Mouse (Mus musculus) retina, embryonic 14.5 days (tissue): ENCODE data around the gene Tmem119.
A peak's percentile ranks its signal among the peaks of the same experiment; 100 is the strongest.

Experiments used
- DNase-seq: peaks from one replicate; pipeline ENCODE4 v3.0.0-alpha.2; 2015; ENCODE audit warnings: low spot score

The Tmem119 gene

DNA sequence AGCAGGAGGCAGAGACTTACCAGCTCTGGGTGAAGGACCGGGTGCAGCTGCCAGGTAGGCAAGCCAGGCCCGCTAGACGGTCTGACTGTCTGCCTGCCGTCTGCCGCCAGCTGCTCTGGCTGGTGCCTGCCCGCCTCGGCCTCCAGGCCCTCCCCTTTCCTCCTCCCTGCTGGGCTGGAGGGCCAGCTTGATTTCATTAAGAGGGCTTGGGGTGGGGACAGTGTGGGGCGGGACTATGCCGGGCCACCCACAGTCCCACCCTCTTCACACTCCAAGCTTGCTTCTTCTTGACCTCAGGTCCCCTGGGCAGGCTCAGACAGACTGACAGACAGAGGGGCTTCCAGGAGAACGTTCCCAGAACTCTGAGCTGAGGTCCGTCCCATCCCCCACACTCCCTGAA lies at the start of gene Tmem119:
TSS of gene Tmem119 (minus strand) at position 237 of the 400 bp plus-strand sequence.
- DNase-seq = peak; percentile 72

- DNase-seq = no peak
Observed at GRCm38 (mm10) chr5:113847636-113848035, 47.3 kb upstream of the Tmem119 start.

DNA sequence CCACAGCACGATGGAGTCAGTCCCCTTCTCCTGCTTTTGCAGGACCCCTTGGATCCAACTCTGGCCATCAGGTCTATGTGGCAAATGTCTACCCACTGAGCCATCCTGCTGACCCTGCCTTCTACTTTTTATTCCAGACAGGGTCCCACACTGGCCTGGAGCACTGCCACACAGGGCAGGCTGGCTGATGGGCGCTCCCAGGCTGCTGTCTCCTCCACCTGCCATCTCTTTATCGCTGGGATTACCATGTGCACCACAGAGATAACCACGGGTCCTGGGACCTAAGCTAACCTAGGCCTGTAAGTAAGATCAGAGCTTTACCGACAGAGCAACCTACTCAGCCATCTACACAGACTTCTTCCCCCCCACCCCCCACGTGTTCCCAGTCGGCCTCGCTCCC lies 46.3 kb upstream of the Tmem119 start:
- no peak for DNase-seq

- no peak for DNase-seq
Observed at GRCm38 (mm10) chr5:113845627-113846026, 45.3 kb upstream of the Tmem119 start.

- peak; percentile 72 for DNase-seq
Observed at GRCm38 (mm10) chr5:113844721-113845120, 44.4 kb upstream of the Tmem119 start.

GRCm38 (mm10) chr5:113844106-113844505 lies 43.8 kb upstream of the Tmem119 start:
- DNase-seq = no peak

- no peak for DNase-seq
Observed at GRCm38 (mm10) chr5:113842906-113843305, 42.6 kb upstream of the Tmem119 start.

GRCm38 (mm10) chr5:113842244-113842643 lies 41.9 kb upstream of the Tmem119 start:
- DNase-seq = no peak

DNA sequence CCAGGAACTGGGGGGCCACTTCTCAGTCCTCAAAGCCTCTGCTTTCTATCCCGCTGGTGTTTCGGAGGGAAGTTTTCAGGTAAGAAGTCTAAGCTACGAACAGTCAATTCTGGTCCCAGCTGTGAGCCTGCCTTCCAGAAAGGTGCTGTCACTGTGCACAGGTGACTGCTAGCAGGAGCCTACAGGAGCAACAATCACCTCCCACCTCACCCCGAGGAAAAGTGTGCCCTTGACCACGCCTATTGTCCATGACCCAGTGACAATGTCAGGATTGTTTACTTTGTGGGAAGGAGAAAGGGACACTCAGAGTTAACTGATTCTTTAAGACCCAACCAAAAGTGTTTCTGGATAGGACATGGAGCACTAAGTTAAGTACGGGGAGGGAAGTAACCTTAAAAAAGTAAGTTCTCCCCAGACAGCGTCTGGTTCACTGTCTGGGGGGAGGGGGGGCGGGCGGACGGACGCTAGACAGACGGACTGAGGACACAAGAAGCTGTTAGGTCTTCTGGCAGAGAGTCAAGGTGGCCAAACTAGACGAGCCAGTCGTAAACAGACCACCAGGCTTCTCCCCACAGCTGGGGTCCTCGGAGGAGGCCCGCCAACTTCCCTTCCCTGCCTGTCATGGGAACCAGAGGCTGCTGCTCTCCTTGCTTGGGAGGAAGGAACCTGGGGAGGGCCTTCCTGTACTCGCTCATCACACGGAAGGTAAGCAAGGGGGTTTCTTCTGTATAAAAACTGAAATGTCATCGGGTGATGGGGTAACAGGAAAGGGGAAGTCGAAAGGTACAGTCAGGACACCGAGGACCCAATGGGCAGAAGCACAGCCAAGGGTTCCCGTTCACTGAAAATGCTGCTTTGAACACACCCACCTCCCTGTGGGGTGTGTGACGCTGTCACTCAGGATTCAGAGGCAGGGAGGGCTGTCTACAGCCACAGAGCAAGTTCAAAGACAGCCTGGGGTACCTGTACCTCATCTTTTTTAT lies 41.2 kb upstream of the Tmem119 start:
- no peak for DNase-seq

GRCm38 (mm10) chr5:113840443-113840842 lies 40.1 kb upstream of the Tmem119 start:
- DNase-seq = no peak

DNA sequence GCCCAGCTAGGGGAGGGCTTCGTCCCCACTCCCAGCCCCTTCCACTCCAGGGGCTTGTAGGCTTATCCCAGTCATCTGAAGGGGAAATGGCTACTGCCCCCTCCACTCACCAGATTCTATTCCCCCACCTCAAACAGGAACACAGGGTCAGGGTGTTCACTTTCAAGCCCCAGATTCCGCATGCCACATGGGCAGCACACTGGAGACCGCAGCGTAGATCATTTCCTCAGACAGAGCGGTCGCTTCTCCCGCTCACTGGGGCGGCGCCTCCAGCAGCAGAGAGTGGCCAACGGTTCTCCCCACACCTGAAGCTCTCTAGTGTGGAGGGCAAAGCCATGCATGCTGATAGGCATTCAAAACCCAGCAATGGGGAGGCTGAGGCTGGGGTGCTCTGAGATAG lies 36.6 kb upstream of the Tmem119 start:
- no peak for DNase-seq

DNA sequence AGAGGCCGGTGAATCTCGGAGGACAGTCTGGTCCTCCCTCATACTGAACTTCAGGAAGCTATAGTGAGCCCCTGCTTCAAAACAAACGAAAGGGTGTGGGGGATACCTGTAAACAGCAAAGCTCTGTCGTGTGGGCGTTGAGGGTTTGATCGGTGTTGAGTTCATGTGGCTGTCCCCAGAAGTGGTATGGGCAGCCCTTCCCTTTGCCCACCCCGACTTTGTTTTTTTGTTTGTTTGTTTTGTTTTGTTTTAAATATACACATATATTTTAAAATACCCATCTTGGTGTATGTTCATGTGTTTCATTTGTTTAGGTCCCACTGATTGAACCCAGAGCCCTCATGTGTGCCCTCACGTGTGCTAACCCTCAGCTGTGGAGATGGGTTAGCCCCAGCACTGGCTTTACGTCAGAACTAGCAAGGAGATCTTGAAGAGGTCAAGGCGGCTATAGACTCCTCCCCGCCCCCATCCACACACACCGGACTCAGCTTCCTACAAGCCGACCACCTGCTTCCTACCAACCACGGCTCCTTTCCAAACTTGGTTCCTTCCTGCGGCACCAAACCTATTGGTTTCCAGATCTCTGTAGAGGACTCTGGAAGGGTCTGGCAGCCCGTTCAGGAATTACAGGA lies 33.1 kb upstream of the Tmem119 start:
- no peak for DNase-seq

GRCm38 (mm10) chr5:113832490-113832901 lies 32.2 kb upstream of the Tmem119 start, which contains the start of gene Selplg:
Selplg (minus strand) TSS chr5:113832644.
- no peak for DNase-seq

- no peak for DNase-seq
Observed at GRCm38 (mm10) chr5:113831741-113832140, 31.4 kb upstream of the Tmem119 start.

GRCm38 (mm10) chr5:113830796-113831195 lies 30.5 kb upstream of the Tmem119 start:
- no peak for DNase-seq

GRCm38 (mm10) chr5:113830292-113830643 lies 30.0 kb upstream of the Tmem119 start:
- DNase-seq = no peak

GRCm38 (mm10) chr5:113829566-113830291 lies 29.4 kb upstream of the Tmem119 start:
- DNase-seq = no peak

- DNase-seq = no peak
Observed at GRCm38 (mm10) chr5:113828481-113828880, 28.2 kb upstream of the Tmem119 start.

DNA sequence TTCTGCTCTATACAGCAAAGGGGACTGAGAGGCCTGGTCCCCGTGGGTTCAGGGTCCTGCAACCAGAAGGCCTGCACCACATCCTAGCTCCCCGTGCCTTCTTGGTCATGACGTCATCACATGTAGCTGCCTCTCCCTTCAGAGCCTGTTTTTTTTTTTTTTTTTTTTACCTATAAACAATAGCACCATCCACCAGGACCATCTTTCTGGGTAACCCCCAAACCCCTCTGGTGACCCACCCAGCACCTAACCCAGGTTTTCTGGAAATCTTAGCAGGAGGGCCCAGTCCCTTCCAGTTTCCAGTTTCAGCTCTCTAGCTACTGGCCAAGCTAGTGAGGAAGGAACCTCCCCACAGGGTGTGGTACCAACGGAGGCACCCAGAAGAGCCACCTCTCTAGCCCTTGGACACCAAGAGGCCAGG lies 27.7 kb upstream of the Tmem119 start:
- DNase-seq = no peak

DNA sequence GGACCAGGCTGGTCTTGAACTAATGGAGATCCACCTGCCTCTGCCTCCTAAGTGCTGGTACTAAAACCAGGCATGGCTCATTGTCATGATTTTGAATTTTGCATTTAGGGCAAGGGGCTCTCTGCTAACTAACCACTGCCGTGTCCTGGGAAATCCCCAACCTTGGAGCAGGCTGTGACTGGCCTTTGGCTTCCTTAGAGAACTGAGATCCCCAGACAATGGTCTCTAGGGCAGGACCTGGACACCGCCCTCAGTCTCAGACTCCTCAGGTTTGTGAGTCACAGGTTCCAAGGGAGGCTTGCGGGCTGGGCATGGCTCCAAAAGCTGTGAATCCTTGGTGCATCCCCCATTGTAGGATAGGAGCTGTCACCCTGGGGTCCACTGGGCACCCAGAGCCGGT lies 26.3 kb upstream of the Tmem119 start:
- DNase-seq = no peak

- no peak for DNase-seq
Observed at GRCm38 (mm10) chr5:113825558-113825957, 25.2 kb upstream of the Tmem119 start.

DNA sequence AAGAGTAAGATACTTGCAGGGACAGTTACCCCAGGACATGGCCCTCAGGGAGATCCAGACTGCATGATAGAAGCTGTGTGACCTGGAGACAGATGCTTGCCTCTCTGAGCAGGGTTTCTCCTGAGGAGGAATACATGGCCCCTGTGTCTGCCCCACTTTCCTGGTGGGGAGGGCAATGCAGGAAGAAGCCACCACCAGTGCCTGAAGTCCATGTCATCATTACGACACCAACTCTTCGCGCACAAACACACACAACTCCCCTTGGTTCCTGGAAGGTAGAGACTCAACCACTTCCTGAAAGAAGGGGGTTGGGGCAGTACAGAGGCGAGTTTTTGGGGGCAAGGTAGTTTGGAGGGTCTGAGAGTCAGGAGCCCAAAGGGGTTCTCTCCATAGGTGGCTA lies 23.9 kb upstream of the Tmem119 start:
- no peak for DNase-seq

GRCm38 (mm10) chr5:113818572-113818971 lies 18.3 kb upstream of the Tmem119 start:
- DNase-seq = no peak
